Mouse (Mus musculus) stomach, embryonic 14.5 days (tissue): ENCODE data around the gene Snrnp27. TPM values are rescaled to one million over a fixed set of nuclear protein-coding genes. Genes with fewer than 3 reads are reported as not detected.

Experiments
- ATAC-seq: fragments of 200-750 bp; cut with Nextera tagmentation; 2 replicates; pipeline ENCODE4 v1.8.0; 2017; ENCODE audit warnings: low read depth, moderate TSS enrichment; ENCODE audit not compliant: insufficient number of reproducible peaks, insufficient read depth, low FRiP score
- H3K27ac ChIP-seq: fragments of 300-500 bp; sonication (generic); 2 replicates; pipeline ENCODE4 v1.5.1; 2014; ENCODE audit warnings: mild to moderate bottlenecking, low read length, moderate library complexity, mixed read lengths
- H3K27me3 ChIP-seq: fragments of 300-500 bp; sonication (generic); 2 replicates; pipeline ENCODE4 v1.6.1; 2014; ENCODE audit warnings: low read length, control low read depth, mixed read lengths; ENCODE audit not compliant: control insufficient read depth, insufficient read depth
- H3K36me3 ChIP-seq: fragments of 300-500 bp; sonication (generic); 2 replicates; pipeline ENCODE4 v1.6.1; 2014; ENCODE audit warnings: mild to moderate bottlenecking, control low read depth, low read length, moderate library complexity, mixed read lengths; ENCODE audit not compliant: control insufficient read depth, insufficient read depth
- H3K4me1 ChIP-seq: fragments of 300-500 bp; sonication (generic); 2 replicates; pipeline ENCODE4 v1.6.1; 2014; ENCODE audit warnings: low read length, control low read depth, mixed read lengths; ENCODE audit not compliant: control insufficient read depth, insufficient read depth
- H3K4me2 ChIP-seq: fragments of 300-500 bp; sonication (generic); replicated peaks from 2 replicates; pipeline ENCODE4 v1.6.1; 2014; ENCODE audit warnings: low read depth, low read length, control low read depth
- H3K4me3 ChIP-seq: fragments of 300-500 bp; sonication (generic); 2 replicates; pipeline ENCODE4 v1.5.1; 2014; ENCODE audit warnings: low read depth, low read length, control low read depth
- H3K9ac ChIP-seq: fragments of 300-500 bp; sonication (generic); replicated peaks from 2 replicates; pipeline ENCODE4 v1.6.1; 2014; ENCODE audit warnings: low read depth, mild to moderate bottlenecking, control low read depth, low read length, moderate library complexity, mixed read lengths
- H3K9me3 ChIP-seq: fragments of 300-500 bp; sonication (generic); 2 replicates; pipeline ENCODE4 v1.6.1; 2016; ENCODE audit warnings: low read depth, low read length, control low read depth; ENCODE audit not compliant: control insufficient read depth
- whole genome bisulfite sequencing: fragments of 180-500 bp; shearing (Covaris S2); extraction: QIAGEN DNeasy Blood & Tissue Kit; methylation state at CpG from one replicate; pipeline ENCODE4 v1.1.7; 2014; 5-methylcytosine and 5-hydroxymethylcytosine counted together
- polyA plus RNA-seq: library from polyadenylated mRNA; unstranded; fragments of >200 nt; fragmentation: Nextera tagmentation; extraction: Ambion mirVana; gene quantifications from 2 replicates; pipeline ENCODE4 v1.2.1, GENCODE M21; 2014

The Snrnp27 gene
- 120 and 121 TPM in 2 replicates for polyA plus RNA-seq

DNA sequence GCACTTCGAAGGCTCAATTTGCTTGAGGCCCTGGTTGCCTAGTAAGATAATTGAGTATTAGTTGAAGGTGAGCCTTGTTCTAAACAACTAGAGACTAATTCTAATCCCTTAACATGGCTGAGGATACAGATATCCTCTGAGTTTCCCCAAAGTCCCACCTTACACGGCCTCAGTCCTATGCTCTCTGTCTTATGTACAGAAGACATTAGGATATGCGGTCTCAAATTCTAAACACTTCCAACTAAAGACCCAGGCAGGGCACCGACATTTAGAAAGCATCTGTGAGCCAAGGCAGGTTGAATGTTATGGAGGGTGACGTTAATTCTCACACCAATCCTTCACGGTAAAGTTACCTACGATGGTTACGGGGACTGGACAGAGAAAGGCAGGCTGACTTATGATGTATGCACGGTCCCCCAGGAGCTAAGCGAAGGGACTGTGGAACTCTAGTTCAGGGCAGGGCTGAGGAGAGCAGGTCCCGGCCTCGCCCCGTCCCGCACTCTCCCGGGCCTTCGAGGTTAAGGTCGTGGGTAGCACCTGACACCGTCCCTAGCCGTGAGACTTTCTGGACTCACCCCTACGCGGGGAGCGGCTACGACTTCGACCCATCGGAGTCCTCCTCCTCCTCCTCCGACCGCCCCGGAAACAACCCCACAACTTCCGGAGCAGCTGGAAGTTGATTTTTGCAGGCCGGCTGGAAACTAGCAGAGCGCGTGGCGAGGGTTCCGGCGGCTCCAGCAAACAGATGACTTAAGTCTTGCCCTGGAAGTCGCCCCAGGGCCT is at the start of gene Snrnp27:
Snrnp27 (minus strand) TSS at position 651 of the 783 bp plus-strand sequence.
- 3% methylated on average over 36 of the region's 36 CpGs for WGBS
- peak; percentile 92 for ATAC-seq

GRCm38 (mm10) chr6:86733183-86733876 is 49.0 kb upstream of the Snrnp27 start, which contains the start of gene Gmcl1:
Gene Gmcl1 (minus strand): TSS chr6:86733383.
- WGBS, result under 1% methylated on average over 59 of the region's 59 CpGs
- peak; percentile 96 for ATAC-seq
- Histone ChIP-seq H3K4me3 (peak within 1 kb of the TSS; percentile 93), H3K27me3 (no peaks in the 10 kb centered on the region), H3K4me1 (0 out of 2 replicates have a peak, but pooled peaks cover 5% of the 10 kb centered on the region), H3K9me3 (no peaks in the 10 kb centered on the region), H3K4me2 (peak within 1 kb of the TSS; percentile 96), H3K27ac (peak within 1 kb of the TSS; percentile 77), H3K9ac (peak within 1 kb of the TSS; percentile 84), H3K36me3 (no peaks in the 10 kb centered on the region)

More for the DNA sequence above, at the start of gene Snrnp27:
- no peaks in the 10 kb centered on the region for H3K9me3 ChIP-seq
- no peaks in the 10 kb centered on the region for H3K27me3 ChIP-seq
- H3K36me3 ChIP-seq, result peaks cover 30% of the 10 kb centered on the region
- H3K4me1 ChIP-seq, result peaks cover 5% of the 10 kb centered on the region; the same call in 1 of the 2 replicates
- H3K4me2 ChIP-seq, result peak within 1 kb of the TSS; percentile 68
- H3K27ac ChIP-seq, result peak within 1 kb of the TSS; percentile 2; the same call in 1 of the 2 replicates
- H3K4me3 ChIP-seq, result peak within 1 kb of the TSS; percentile 73
- H3K9ac ChIP-seq, result peak within 1 kb of the TSS; percentile 82

GRCm38 (mm10) chr6:86732276-86733173 is 48.2 kb upstream of the Snrnp27 start:
- under 1% methylated on average over 58 of the region's 62 CpGs for WGBS
- ATAC-seq, result peak; percentile 50
- no peaks in the 10 kb centered on the region for H3K27me3 ChIP-seq

GRCm38 (mm10) chr6:86728711-86729110 is 44.4 kb upstream of the Snrnp27 start:
- no peak overlapping the region for H3K4me3 ChIP-seq
- 90% methylated on average over 5 of the region's 5 CpGs for WGBS
- no peak for ATAC-seq
- H3K9ac ChIP-seq, result no peak overlapping the region
- no peaks in the 10 kb centered on the region for H3K9me3 ChIP-seq
- H3K4me2 ChIP-seq, result no peak overlapping the region
- H3K27me3 ChIP-seq, result no peaks in the 10 kb centered on the region
- 0 out of 2 replicates have a peak, but pooled peaks cover 3% of the 10 kb centered on the region for H3K36me3 ChIP-seq
- H3K4me1 ChIP-seq, result no peaks in the 10 kb centered on the region
- no peak overlapping the region for H3K27ac ChIP-seq

More at GRCm38 (mm10) chr6:86732276-86733173, 48.2 kb upstream of the Snrnp27 start:
- Histone ChIP-seq H3K9ac (peak overlapping the region; percentile 84), H3K27ac (peak overlapping the region; percentile 77), H3K4me3 (peak overlapping the region; percentile 93), H3K4me2 (peak overlapping the region; percentile 96), H3K36me3 (no peaks in the 10 kb centered on the region), H3K4me1 (0 out of 2 replicates have a peak, but pooled peaks cover 5% of the 10 kb centered on the region), H3K9me3 (no peaks in the 10 kb centered on the region)

- no peaks in the 10 kb centered on the region for H3K9me3 ChIP-seq
- no peak for ATAC-seq
Observed at GRCm38 (mm10) chr6:86721977-86722376, 37.7 kb upstream of the Snrnp27 start.

DNA sequence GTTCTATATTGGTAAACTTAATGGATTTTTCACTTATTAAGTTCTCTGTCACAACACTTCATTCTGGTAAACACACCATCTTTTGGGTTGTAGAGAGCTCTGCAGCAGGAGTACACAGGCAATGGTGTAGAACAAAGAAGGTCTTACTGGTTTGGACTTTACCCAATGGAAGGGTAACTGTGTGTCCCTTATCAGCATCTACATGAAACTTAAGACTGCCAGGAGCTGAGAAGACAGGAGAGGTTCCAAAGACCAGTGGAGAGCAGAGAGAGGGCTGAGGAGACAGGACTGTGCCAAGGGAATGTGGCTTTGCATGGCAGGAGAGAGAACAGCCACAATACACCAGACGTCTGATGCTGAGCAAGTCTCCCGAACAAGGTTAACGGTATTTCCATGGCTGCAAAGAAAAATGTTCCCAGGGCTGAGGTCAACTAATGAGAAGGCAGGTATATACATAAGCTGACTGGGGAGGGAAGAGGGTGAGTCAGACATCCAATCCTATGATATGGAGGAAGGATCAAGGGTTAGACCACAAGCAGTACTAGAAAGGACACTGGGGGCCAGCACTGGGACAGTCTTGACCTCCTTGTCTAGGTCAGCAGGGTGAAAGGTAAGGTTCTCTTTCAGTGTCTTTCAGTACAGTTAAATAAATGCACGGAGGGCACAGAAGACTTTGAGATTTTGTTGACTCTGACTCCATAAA is 23.9 kb upstream of the Snrnp27 start:
- H3K36me3 ChIP-seq, result peaks cover 12% of the 10 kb centered on the region
- H3K4me1 ChIP-seq, result no peaks in the 10 kb centered on the region
- no peak overlapping the region for H3K4me3 ChIP-seq
- no peaks in the 10 kb centered on the region for H3K9me3 ChIP-seq
- no peak overlapping the region for H3K4me2 ChIP-seq
- H3K9ac ChIP-seq, result no peak overlapping the region
- H3K27me3 ChIP-seq, result no peaks in the 10 kb centered on the region
- no peak for ATAC-seq
- 81% methylated on average over 4 of the region's 4 CpGs for WGBS
- H3K27ac ChIP-seq, result no peak overlapping the region

More at GRCm38 (mm10) chr6:86721977-86722376, 37.7 kb upstream of the Snrnp27 start:
- no peak overlapping the region for H3K4me2 ChIP-seq
- no peak overlapping the region for H3K9ac ChIP-seq
- no peak overlapping the region for H3K4me3 ChIP-seq
- 74% methylated on average over 3 of the region's 3 CpGs for WGBS
- H3K27ac ChIP-seq, result no peak overlapping the region
- no peaks in the 10 kb centered on the region for H3K27me3 ChIP-seq
- H3K4me1 ChIP-seq, result no peaks in the 10 kb centered on the region
- H3K36me3 ChIP-seq, result peaks cover 3% of the 10 kb centered on the region; the same call in 1 of the 2 replicates

DNA sequence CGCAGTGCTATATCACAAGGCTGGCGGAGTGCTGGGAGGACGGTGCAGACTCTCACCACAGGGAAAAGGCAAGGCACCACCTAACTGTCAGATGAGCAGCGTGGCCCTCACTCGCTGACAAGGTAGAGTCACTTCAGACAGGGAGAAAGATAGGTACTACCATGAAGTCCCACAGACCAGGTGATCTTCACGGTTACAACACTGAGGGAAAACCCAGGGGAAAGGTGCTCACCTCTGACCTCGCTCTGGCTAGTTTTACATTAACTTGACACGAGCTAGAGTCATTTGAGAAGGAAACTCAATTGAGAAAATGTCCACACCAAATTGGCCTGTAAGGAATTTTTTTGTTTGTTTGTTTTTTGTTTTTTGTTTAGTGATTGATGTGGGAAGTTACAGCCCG is 18.3 kb upstream of the Snrnp27 start:
- Histone ChIP-seq H3K4me2 (no peak overlapping the region), H3K27ac (no peak overlapping the region), H3K9me3 (no peaks in the 10 kb centered on the region), H3K36me3 (peaks cover 41% of the 10 kb centered on the region), H3K27me3 (no peaks in the 10 kb centered on the region), H3K4me1 (no peaks in the 10 kb centered on the region), H3K9ac (no peak overlapping the region), H3K4me3 (no peak overlapping the region)
- ATAC-seq, result no peak
- 90% methylated on average over 9 of the region's 9 CpGs for WGBS
